29 mouse cellular contexts compared by ENCODE assay signal in genomic region chr19:42908553-42908952, GRCm38 (mm10).
"Had no signal": no experiment of that assay in that cellular context is flagged by ENCODE, and none has a peak within 500 bp of the region (broad histone marks: within the 10 kb centered on the region; RNA-seq: fewer than 3 reads in every experiment).

No protein-coding gene starts in this region.

- DNase-seq: left cerebral cortex, postnatal 4 days; liver; liver, embryonic 13.5 days; liver, postnatal 0 days; lung, adult 18-20 months; lung, adult 2 months; lung, embryonic 14.5 days; lung, postnatal 10 days; lung, postnatal 14 days; lung, postnatal 36 days; lung, postnatal 4 days; midbrain, embryonic 14.5 days had no signal

- H3K27me3 ChIP-seq: limb, embryonic 12.5 days; limb, embryonic 13.5 days; limb, embryonic 15.5 days; liver, embryonic 12.5 days; liver, embryonic 13.5 days; liver, embryonic 15.5 days; lung, embryonic 15.5 days; midbrain, embryonic 12.5 days; midbrain, embryonic 13.5 days; midbrain, embryonic 15.5 days had no signal

- H3K9me3 ChIP-seq: limb, embryonic 10.5 days; limb, embryonic 12.5 days; limb, embryonic 13.5 days; limb, embryonic 15.5 days; liver, embryonic 12.5 days; liver, embryonic 13.5 days; liver, embryonic 15.5 days; lung, embryonic 15.5 days; megakaryocyte, embryonic 14.5 days; midbrain, embryonic 10.5 days; midbrain, embryonic 12.5 days; midbrain, embryonic 13.5 days; midbrain, embryonic 15.5 days had no signal

- H3K4me2 ChIP-seq: limb, embryonic 12.5 days; limb, embryonic 13.5 days; limb, embryonic 15.5 days; liver, embryonic 11.5 days; liver, embryonic 12.5 days; liver, embryonic 13.5 days; liver, embryonic 15.5 days; lung, embryonic 14.5 days; lung, embryonic 15.5 days; midbrain, embryonic 11.5 days; midbrain, embryonic 12.5 days; midbrain, embryonic 13.5 days; midbrain, embryonic 15.5 days had no signal

- H3K27ac ChIP-seq: limb, embryonic 10.5 days; limb, embryonic 12.5 days; limb, embryonic 13.5 days; limb, embryonic 15.5 days; liver, embryonic 12.5 days; liver, embryonic 13.5 days; liver, embryonic 14.5 days; liver, embryonic 15.5 days; lung, embryonic 15.5 days; macrophage; midbrain, embryonic 10.5 days; midbrain, embryonic 12.5 days; midbrain, embryonic 13.5 days; midbrain, embryonic 15.5 days had no signal

- H3K9ac ChIP-seq: limb, embryonic 12.5 days; limb, embryonic 13.5 days; limb, embryonic 15.5 days; liver, embryonic 12.5 days; liver, embryonic 13.5 days; liver, embryonic 14.5 days; liver, embryonic 15.5 days; liver, postnatal 0 days; lung, embryonic 14.5 days; lung, embryonic 15.5 days; midbrain, embryonic 12.5 days; midbrain, embryonic 13.5 days; midbrain, embryonic 15.5 days had no signal

- H3K4me1 ChIP-seq: liver, embryonic 12.5 days; liver, embryonic 13.5 days; liver, embryonic 15.5 days had no signal

- H3K36me3 ChIP-seq: limb, embryonic 10.5 days; limb, embryonic 12.5 days; limb, embryonic 13.5 days; limb, embryonic 15.5 days; liver, embryonic 12.5 days; liver, embryonic 13.5 days; liver, embryonic 15.5 days; lung, embryonic 15.5 days; midbrain, embryonic 10.5 days; midbrain, embryonic 12.5 days; midbrain, embryonic 13.5 days; midbrain, embryonic 15.5 days had no signal

- H3K4me3 ChIP-seq: limb, embryonic 10.5 days; limb, embryonic 12.5 days; limb, embryonic 13.5 days; limb, embryonic 15.5 days; liver, embryonic 12.5 days; liver, embryonic 13.5 days; liver, embryonic 15.5 days; lung, embryonic 15.5 days; megakaryocyte, embryonic 14.5 days; midbrain, embryonic 10.5 days; midbrain, embryonic 12.5 days; midbrain, embryonic 13.5 days; midbrain, embryonic 15.5 days; myocyte had no signal
